Mouse (Mus musculus): ENCODE measurements around the gene Aoc2. TPM values are rescaled to one million over a fixed set of nuclear protein-coding genes. Genes with fewer than 3 reads are reported as not detected.
"Not testable (repeated sequence)": the region's sequence is repeated elsewhere in the genome, so short reads cannot be mapped to it uniquely, and the experiment has no call there.

The Aoc2 gene
- polyA plus RNA-seq, 1 experiment = 1.7 TPM

- no peak for TF ChIP-seq CTCF (IDR thresholded peaks at IDR 0.05; ENCODE audit: borderline replicate concordance, insufficient read depth, low read length)
- TF ChIP-seq POLR2A (IDR thresholded peaks at IDR 0.05; ENCODE audit: low read depth, low read length) = no peak
- no peak overlapping the region for H3K27ac ChIP-seq (ENCODE audit: insufficient read depth, low read length)
- H3K4me3 ChIP-seq (ENCODE audit: insufficient read depth, low read length) = no peak overlapping the region
- H3K4me1 ChIP-seq (ENCODE audit: control insufficient read depth, insufficient read depth, low read length) = no peaks in the 10 kb centered on the region
Measured at GRCm38 (mm10) chr11:101353436-101353835, 28.6 kb downstream of the Aoc2 start.

GRCm38 (mm10) chr11:101354438-101355010 lies 29.7 kb downstream of the Aoc2 start:
- Histone ChIP-seq H3K4me3 (ENCODE audit: insufficient read depth, low read length) (no peak overlapping the region), H3K4me1 (ENCODE audit: control insufficient read depth, insufficient read depth, low read length) (no peaks in the 10 kb centered on the region), H3K27ac (ENCODE audit: insufficient read depth, low read length) (no peak overlapping the region)
- TF ChIP-seq CTCF (IDR thresholded peaks at IDR 0.05; ENCODE audit: borderline replicate concordance, insufficient read depth, low read length) (no peak), POLR2A (IDR thresholded peaks at IDR 0.05; ENCODE audit: low read depth, low read length) (no peak)

GRCm38 (mm10) chr11:101355916-101356315 lies 31.1 kb downstream of the Aoc2 start:
- TF ChIP-seq POLR2A (IDR thresholded peaks at IDR 0.05; ENCODE audit: low read depth, low read length) = no peak
- TF ChIP-seq CTCF (IDR thresholded peaks at IDR 0.05; ENCODE audit: borderline replicate concordance, insufficient read depth, low read length) = no peak
- H3K4me1 ChIP-seq (ENCODE audit: control insufficient read depth, insufficient read depth, low read length) = no peaks in the 10 kb centered on the region
- no peak overlapping the region for H3K4me3 ChIP-seq (ENCODE audit: insufficient read depth, low read length)
- no peak overlapping the region for H3K27ac ChIP-seq (ENCODE audit: insufficient read depth, low read length)

DNA sequence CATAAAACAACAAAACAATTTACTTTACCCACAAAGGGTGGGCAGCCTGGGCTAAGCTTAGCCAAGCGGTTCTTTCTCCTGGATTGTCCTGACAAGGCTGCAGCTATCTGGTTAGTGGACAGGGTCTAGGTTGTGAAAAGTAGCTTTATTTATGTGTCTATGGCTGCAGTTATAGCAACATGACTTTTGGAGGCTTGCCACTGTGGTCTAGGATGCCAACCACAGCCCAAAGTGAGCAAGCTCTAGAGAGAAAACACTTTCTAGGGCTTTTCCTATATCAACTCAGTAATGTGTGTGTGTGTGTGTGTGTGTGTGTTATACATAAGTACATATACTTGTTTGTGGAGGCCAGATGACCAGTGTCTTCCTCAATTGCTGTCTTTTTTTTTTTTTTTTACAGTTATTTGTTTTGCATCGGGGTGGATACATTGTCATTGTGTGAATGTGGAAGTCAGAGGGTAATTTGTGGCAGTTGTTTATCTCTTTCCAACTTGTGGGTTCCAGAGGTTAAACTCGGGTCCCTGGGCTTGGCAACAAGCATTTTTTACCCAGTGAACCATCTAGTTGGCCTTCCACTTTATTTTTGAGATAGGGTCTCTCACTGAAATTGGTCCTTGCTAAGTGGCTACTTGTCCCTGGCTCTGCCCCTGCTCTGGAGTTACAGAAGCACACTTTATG lies 32.8 kb downstream of the Aoc2 start:
- TF ChIP-seq POLR2A (IDR thresholded peaks at IDR 0.05; ENCODE audit: low read depth, low read length) (no peak), CTCF (IDR thresholded peaks at IDR 0.05; ENCODE audit: borderline replicate concordance, insufficient read depth, low read length) (no peak)
- Histone ChIP-seq H3K4me1 (ENCODE audit: control insufficient read depth, insufficient read depth, low read length) (no peaks in the 10 kb centered on the region), H3K4me3 (ENCODE audit: insufficient read depth, low read length) (no peak overlapping the region), H3K27ac (ENCODE audit: insufficient read depth, low read length) (no peak overlapping the region)

DNA sequence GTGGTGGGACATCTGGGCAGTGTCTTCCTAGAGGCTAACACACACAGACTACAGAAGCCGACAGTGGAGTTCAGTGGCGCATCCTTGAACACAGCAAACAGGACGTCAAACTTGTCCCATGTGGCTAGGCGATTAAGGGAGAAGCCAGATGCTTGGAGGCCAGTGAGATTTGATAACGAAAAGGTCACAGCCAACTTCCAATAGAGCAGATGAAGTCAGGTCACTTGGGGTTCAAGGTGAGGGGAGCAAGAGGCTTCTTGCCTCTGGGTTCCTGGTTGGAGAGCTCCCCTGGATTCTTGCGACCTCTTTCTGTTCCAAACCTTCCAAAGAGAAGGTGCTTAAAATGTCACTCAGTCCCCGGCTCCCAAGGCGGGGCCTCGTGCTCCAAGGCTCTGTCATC lies 34.9 kb downstream of the Aoc2 start:
- Histone ChIP-seq H3K4me3 (ENCODE audit: insufficient read depth, low read length) (no peak overlapping the region), H3K4me1 (ENCODE audit: control insufficient read depth, insufficient read depth, low read length) (no peaks in the 10 kb centered on the region), H3K27ac (ENCODE audit: insufficient read depth, low read length) (no peak overlapping the region)
- TF ChIP-seq POLR2A (IDR thresholded peaks at IDR 0.05; ENCODE audit: low read depth, low read length) (no peak), CTCF (IDR thresholded peaks at IDR 0.05; ENCODE audit: borderline replicate concordance, insufficient read depth, low read length) (no peak)

- no peak for TF ChIP-seq CTCF (IDR thresholded peaks at IDR 0.05; ENCODE audit: borderline replicate concordance, insufficient read depth, low read length)
- H3K4me1 ChIP-seq (ENCODE audit: control insufficient read depth, insufficient read depth, low read length) = no peaks in the 10 kb centered on the region
- no peak overlapping the region for H3K4me3 ChIP-seq (ENCODE audit: insufficient read depth, low read length)
- no peak overlapping the region for H3K27ac ChIP-seq (ENCODE audit: insufficient read depth, low read length)
Measured at GRCm38 (mm10) chr11:101360651-101361113, 35.8 kb downstream of the Aoc2 start.

- H3K27ac ChIP-seq (ENCODE audit: insufficient read depth, low read length) = no peak overlapping the region
- no peaks in the 10 kb centered on the region for H3K4me1 ChIP-seq (ENCODE audit: control insufficient read depth, insufficient read depth, low read length)
- TF ChIP-seq CTCF (IDR thresholded peaks at IDR 0.05; ENCODE audit: borderline replicate concordance, insufficient read depth, low read length) (no peak), POLR2A (IDR thresholded peaks at IDR 0.05; ENCODE audit: low read depth, low read length) (no peak)
- no peak overlapping the region for H3K4me3 ChIP-seq (ENCODE audit: insufficient read depth, low read length)
Measured at GRCm38 (mm10) chr11:101364531-101364931, 39.7 kb downstream of the Aoc2 start.

GRCm38 (mm10) chr11:101367326-101367935 lies 42.6 kb downstream of the Aoc2 start, which contains the start of gene G6pc:
TSS of gene G6pc (plus strand) at chr11:101367561.
- no peak for TF ChIP-seq CTCF (IDR thresholded peaks at IDR 0.05; ENCODE audit: borderline replicate concordance, insufficient read depth, low read length)
- TF ChIP-seq POLR2A (IDR thresholded peaks at IDR 0.05; ENCODE audit: low read depth, low read length) = no peak
- H3K4me3 ChIP-seq (ENCODE audit: insufficient read depth, low read length) = no peak within 1 kb of the TSS
- H3K4me1 ChIP-seq (ENCODE audit: control insufficient read depth, insufficient read depth, low read length) = no peaks in the 10 kb centered on the region
- H3K27ac ChIP-seq (ENCODE audit: insufficient read depth, low read length) = no peak within 1 kb of the TSS

- Histone ChIP-seq H3K4me3 (ENCODE audit: insufficient read depth, low read length) (no peak overlapping the region), H3K4me1 (ENCODE audit: control insufficient read depth, insufficient read depth, low read length) (no peaks in the 10 kb centered on the region), H3K27ac (ENCODE audit: insufficient read depth, low read length) (no peak overlapping the region)
- no peak for TF ChIP-seq CTCF (IDR thresholded peaks at IDR 0.05; ENCODE audit: borderline replicate concordance, insufficient read depth, low read length)
- TF ChIP-seq POLR2A (IDR thresholded peaks at IDR 0.05; ENCODE audit: low read depth, low read length) = no peak
Measured at GRCm38 (mm10) chr11:101370141-101370540, 45.3 kb downstream of the Aoc2 start.

- TF ChIP-seq POLR2A (IDR thresholded peaks at IDR 0.05; ENCODE audit: low read depth, low read length) (no peak), CTCF (IDR thresholded peaks at IDR 0.05; ENCODE audit: borderline replicate concordance, insufficient read depth, low read length) (no peak)
- no peak overlapping the region for H3K27ac ChIP-seq (ENCODE audit: insufficient read depth, low read length)
Measured at GRCm38 (mm10) chr11:101374421-101374938, 49.6 kb downstream of the Aoc2 start.

DNA sequence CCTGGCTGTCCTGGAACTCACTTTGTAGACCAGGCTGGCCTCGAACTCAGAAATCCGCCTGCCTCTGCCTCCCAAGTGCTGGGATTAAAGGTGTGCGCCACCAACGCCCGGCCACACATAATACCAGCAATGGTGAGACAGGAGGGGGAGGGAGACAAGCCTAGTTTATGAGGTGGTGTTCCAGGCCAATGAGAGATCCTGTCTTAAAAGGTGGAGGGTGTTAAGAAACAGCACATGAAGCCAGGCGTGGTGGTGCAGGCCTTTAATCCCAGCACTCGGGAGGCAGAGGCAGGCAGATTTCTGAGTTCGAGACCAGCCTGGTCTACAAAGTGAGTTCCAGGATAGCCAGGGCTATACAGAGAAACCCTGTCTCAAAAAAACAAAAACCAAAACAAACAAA lies 53.3 kb downstream of the Aoc2 start:
- not testable (repeated sequence) for H3K4me1 ChIP-seq (ENCODE audit: control insufficient read depth, insufficient read depth, low read length); H3K27ac ChIP-seq (ENCODE audit: insufficient read depth, low read length)

More at GRCm38 (mm10) chr11:101374421-101374938, 49.6 kb downstream of the Aoc2 start:
- no peaks in the 10 kb centered on the region for H3K4me1 ChIP-seq (ENCODE audit: control insufficient read depth, insufficient read depth, low read length)
- no peak overlapping the region for H3K4me3 ChIP-seq (ENCODE audit: insufficient read depth, low read length)

More for the DNA sequence above, 53.3 kb downstream of the Aoc2 start:
- H3K4me3 ChIP-seq (ENCODE audit: insufficient read depth, low read length) = not testable (repeated sequence)

All from embryonic fibroblast, embryonic 13.5 days (primary cell).